Mouse (Mus musculus) forebrain, embryonic 12.5 days (tissue): Measurements from ENCODE around the gene Eif6. TPM values are rescaled to one million over a fixed set of nuclear protein-coding genes. Genes with fewer than 3 reads are reported as not detected.

ENCODE experiments used
- ATAC-seq: fragments of 200-750 bp; cut with Nextera tagmentation; 2 replicates; pipeline ENCODE4 v1.8.0; 2017; ENCODE audit warnings: moderate TSS enrichment; ENCODE audit not compliant: low FRiP score
- H3K27ac ChIP-seq: fragments of 300-500 bp; sonication (generic); 2 replicates; pipeline ENCODE4 v1.5.1; 2016; ENCODE audit warnings: mild to moderate bottlenecking
- H3K27me3 ChIP-seq: fragments of 300-500 bp; sonication (generic); 2 replicates; pipeline ENCODE4 v1.6.1; 2016; ENCODE audit warnings: mild to moderate bottlenecking
- H3K36me3 ChIP-seq: fragments of 300-500 bp; sonication (generic); replicated peaks from 2 replicates; pipeline ENCODE4 v1.6.1; 2016; ENCODE audit warnings: mild to moderate bottlenecking
- H3K4me1 ChIP-seq: fragments of 300-500 bp; sonication (generic); 2 replicates; pipeline ENCODE4 v1.6.1; 2016
- H3K4me2 ChIP-seq: fragments of 300-500 bp; sonication (generic); 2 replicates; pipeline ENCODE4 v1.6.1; 2016; ENCODE audit warnings: mild to moderate bottlenecking, moderate library complexity
- H3K4me3 ChIP-seq: fragments of 300-500 bp; sonication (generic); replicated peaks from 2 replicates; pipeline ENCODE4 v1.5.1; 2016; ENCODE audit warnings: mild to moderate bottlenecking
- H3K9ac ChIP-seq: fragments of 300-500 bp; sonication (generic); 2 replicates; pipeline ENCODE4 v1.6.1; 2016; ENCODE audit warnings: mild to moderate bottlenecking
- H3K9me3 ChIP-seq: fragments of 300-500 bp; sonication (generic); 2 replicates; pipeline ENCODE4 v1.6.1; 2016
- WGBS: fragments of 180-500 bp; shearing (Covaris S2); methylation state at CpG from one replicate; pipeline ENCODE4 v1.1.7; 2016; 5-methylcytosine and 5-hydroxymethylcytosine counted together
- polyA plus RNA-seq: library from polyadenylated mRNA; unstranded; fragments of >200 nt; fragmentation: Nextera tagmentation; extraction: Ambion mirVana; gene quantifications from 2 replicates; pipeline ENCODE4 v1.2.1, GENCODE M21; 2016

Gene Eif6
- polyA plus RNA-seq: 159 and 160 TPM in 2 replicates

- Histone ChIP-seq H3K36me3 (peaks cover 23% of the 10 kb centered on the region), H3K9ac (peak within 1 kb of the TSS; percentile 78), H3K4me3 (peak within 1 kb of the TSS; percentile 97), H3K4me2 (peak within 1 kb of the TSS; percentile 94), H3K4me1 (peaks cover 19% of the 10 kb centered on the region), H3K27ac (peak within 1 kb of the TSS; percentile 68), H3K9me3 (no peaks in the 10 kb centered on the region), H3K27me3 (no peaks in the 10 kb centered on the region)
- peak; percentile 94 for ATAC-seq
- WGBS: 4% methylated on average over 27 of the region's 27 CpGs
Observed at GRCm38 (mm10) chr2:155826630-155827424, at the start of gene Eif6. Gene Eif6, minus strand, starts transcription at chr2:155826925.

- peaks cover 31% of the 10 kb centered on the region for H3K36me3 ChIP-seq
- no peaks in the 10 kb centered on the region for H3K27me3 ChIP-seq
- 90% methylated on average over 6 of the region's 6 CpGs for WGBS
- no peak overlapping the region for H3K4me3 ChIP-seq
- H3K9me3 ChIP-seq: no peaks in the 10 kb centered on the region
- H3K9ac ChIP-seq: no peak overlapping the region
- peak overlapping the region; percentile 42; the same call in 1 of the 2 replicates for H3K27ac ChIP-seq
- no peak overlapping the region for H3K4me2 ChIP-seq
- ATAC-seq: no peak
- peaks cover 10% of the 10 kb centered on the region; the same call in 1 of the 2 replicates for H3K4me1 ChIP-seq
Observed at GRCm38 (mm10) chr2:155873636-155874035, 46.9 kb upstream of the Eif6 start.

GRCm38 (mm10) chr2:155872930-155873507, 46.3 kb upstream of the Eif6 start:
- H3K4me1 ChIP-seq: peaks cover 10% of the 10 kb centered on the region; the same call in 1 of the 2 replicates
- H3K27me3 ChIP-seq: no peaks in the 10 kb centered on the region
- H3K9ac ChIP-seq: no peak overlapping the region
- H3K36me3 ChIP-seq: peaks cover 34% of the 10 kb centered on the region
- H3K9me3 ChIP-seq: no peaks in the 10 kb centered on the region
- 74% methylated on average over 10 of the region's 10 CpGs for WGBS
- ATAC-seq: no peak
- peak overlapping the region; percentile 42; the same call in 1 of the 2 replicates for H3K27ac ChIP-seq
- H3K4me2 ChIP-seq: no peak overlapping the region
- H3K4me3 ChIP-seq: no peak overlapping the region

GRCm38 (mm10) chr2:155872486-155872885, 45.8 kb upstream of the Eif6 start:
- ATAC-seq: no peak
- Histone ChIP-seq H3K36me3 (peaks cover 34% of the 10 kb centered on the region), H3K27me3 (no peaks in the 10 kb centered on the region)

GRCm38 (mm10) chr2:155869772-155870171, 43.0 kb upstream of the Eif6 start:
- Histone ChIP-seq H3K4me3 (no peak overlapping the region), H3K27me3 (no peaks in the 10 kb centered on the region), H3K4me1 (peaks cover 10% of the 10 kb centered on the region; the same call in 1 of the 2 replicates), H3K36me3 (peaks cover 16% of the 10 kb centered on the region), H3K9ac (no peak overlapping the region), H3K4me2 (no peak overlapping the region), H3K9me3 (no peaks in the 10 kb centered on the region), H3K27ac (no peak overlapping the region)
- no peak for ATAC-seq
- 83% methylated on average over 5 of the region's 5 CpGs for WGBS

More at GRCm38 (mm10) chr2:155872486-155872885, 45.8 kb upstream of the Eif6 start:
- WGBS: 79% methylated on average over 8 of the region's 8 CpGs
- Histone ChIP-seq H3K27ac (peak overlapping the region; percentile 27), H3K4me2 (no peak overlapping the region), H3K4me3 (no peak overlapping the region), H3K4me1 (peaks cover 10% of the 10 kb centered on the region; the same call in 1 of the 2 replicates), H3K9me3 (no peaks in the 10 kb centered on the region), H3K9ac (no peak overlapping the region)

GRCm38 (mm10) chr2:155868320-155868719, 41.6 kb upstream of the Eif6 start:
- no peak overlapping the region for H3K9ac ChIP-seq
- no peak overlapping the region for H3K27ac ChIP-seq
- no peak for ATAC-seq
- H3K4me3 ChIP-seq: no peak overlapping the region
- H3K4me1 ChIP-seq: peaks cover 12% of the 10 kb centered on the region; the same call in 1 of the 2 replicates
- peaks cover 10% of the 10 kb centered on the region for H3K36me3 ChIP-seq
- H3K4me2 ChIP-seq: no peak overlapping the region
- 97% methylated on average over 8 of the region's 8 CpGs for WGBS
- H3K27me3 ChIP-seq: no peaks in the 10 kb centered on the region
- no peaks in the 10 kb centered on the region for H3K9me3 ChIP-seq

- H3K9me3 ChIP-seq: no peaks in the 10 kb centered on the region
- peak overlapping the region; percentile 27; the same call in 1 of the 2 replicates for H3K27ac ChIP-seq
- no peak overlapping the region for H3K4me3 ChIP-seq
- H3K27me3 ChIP-seq: no peaks in the 10 kb centered on the region
- H3K4me1 ChIP-seq: peaks cover 6% of the 10 kb centered on the region; the same call in 1 of the 2 replicates
- ATAC-seq: peak; percentile 80
- peak overlapping the region; percentile 4; the same call in 1 of the 2 replicates for H3K4me2 ChIP-seq
- WGBS: 56% methylated on average over 11 of the region's 11 CpGs
- peaks cover under 1% of the 10 kb centered on the region for H3K36me3 ChIP-seq
- no peak overlapping the region for H3K9ac ChIP-seq
Observed at GRCm38 (mm10) chr2:155863301-155863867, 36.7 kb upstream of the Eif6 start.

GRCm38 (mm10) chr2:155862573-155863300, 36.0 kb upstream of the Eif6 start:
- H3K9ac ChIP-seq: no peak overlapping the region
- ATAC-seq: peak; percentile 90
- 69% methylated on average over 13 of the region's 13 CpGs for WGBS
- peaks cover 6% of the 10 kb centered on the region; the same call in 1 of the 2 replicates for H3K4me1 ChIP-seq
- no peaks in the 10 kb centered on the region for H3K27me3 ChIP-seq
- H3K4me3 ChIP-seq: no peak overlapping the region
- 0 out of 2 replicates have a peak overlapping the region, but pooled peaks have one; percentile 36 for H3K27ac ChIP-seq
- H3K4me2 ChIP-seq: peak overlapping the region; percentile 4; the same call in 1 of the 2 replicates
- H3K36me3 ChIP-seq: peaks cover 2% of the 10 kb centered on the region
- H3K9me3 ChIP-seq: no peaks in the 10 kb centered on the region

GRCm38 (mm10) chr2:155861581-155861980, 34.9 kb upstream of the Eif6 start:
- H3K9ac ChIP-seq: no peak overlapping the region
- no peak overlapping the region for H3K4me2 ChIP-seq
- peaks cover 6% of the 10 kb centered on the region; the same call in 1 of the 2 replicates for H3K4me1 ChIP-seq
- H3K36me3 ChIP-seq: peaks cover 4% of the 10 kb centered on the region
- no peak overlapping the region for H3K4me3 ChIP-seq
- H3K27ac ChIP-seq: no peak overlapping the region
- no peaks in the 10 kb centered on the region for H3K9me3 ChIP-seq
- 90% methylated on average over 6 of the region's 6 CpGs for WGBS
- no peaks in the 10 kb centered on the region for H3K27me3 ChIP-seq
- no peak for ATAC-seq

- H3K27ac ChIP-seq: 0 out of 2 replicates have a peak overlapping the region, but pooled peaks have one; percentile 8
- no peak overlapping the region for H3K4me3 ChIP-seq
- H3K4me1 ChIP-seq: peaks cover 6% of the 10 kb centered on the region; the same call in 1 of the 2 replicates
- H3K27me3 ChIP-seq: no peaks in the 10 kb centered on the region
- no peaks in the 10 kb centered on the region for H3K9me3 ChIP-seq
- H3K36me3 ChIP-seq: peaks cover 15% of the 10 kb centered on the region
- no peak for ATAC-seq
- no peak overlapping the region for H3K4me2 ChIP-seq
- H3K9ac ChIP-seq: no peak overlapping the region
- 87% methylated on average over 7 of the region's 7 CpGs for WGBS
Observed at GRCm38 (mm10) chr2:155860102-155860501, 33.4 kb upstream of the Eif6 start.

- H3K9ac ChIP-seq: no peak overlapping the region
- no peak overlapping the region for H3K4me2 ChIP-seq
- H3K27me3 ChIP-seq: no peaks in the 10 kb centered on the region
- ATAC-seq: no peak
- no peak overlapping the region for H3K4me3 ChIP-seq
- no peaks in the 10 kb centered on the region for H3K9me3 ChIP-seq
- peaks cover 47% of the 10 kb centered on the region for H3K36me3 ChIP-seq
- H3K27ac ChIP-seq: no peak overlapping the region
- WGBS: 89% methylated on average over 5 of the region's 5 CpGs
- H3K4me1 ChIP-seq: no peaks in the 10 kb centered on the region
Observed at GRCm38 (mm10) chr2:155852536-155852935, 25.8 kb upstream of the Eif6 start.
